Mouse (Mus musculus): ENCODE measurements around the gene Tmem88b. TPM values are rescaled to one million over a fixed set of nuclear protein-coding genes. Genes with fewer than 3 reads are reported as not detected.
"Not testable (repeated sequence)": the region's sequence is repeated elsewhere in the genome, so short reads cannot be mapped to it uniquely, and the experiment has no call there.

Gene Tmem88b
- total RNA-seq, 2 experiments from 2014 or later, result 0.64 to 1.3 TPM

DNA sequence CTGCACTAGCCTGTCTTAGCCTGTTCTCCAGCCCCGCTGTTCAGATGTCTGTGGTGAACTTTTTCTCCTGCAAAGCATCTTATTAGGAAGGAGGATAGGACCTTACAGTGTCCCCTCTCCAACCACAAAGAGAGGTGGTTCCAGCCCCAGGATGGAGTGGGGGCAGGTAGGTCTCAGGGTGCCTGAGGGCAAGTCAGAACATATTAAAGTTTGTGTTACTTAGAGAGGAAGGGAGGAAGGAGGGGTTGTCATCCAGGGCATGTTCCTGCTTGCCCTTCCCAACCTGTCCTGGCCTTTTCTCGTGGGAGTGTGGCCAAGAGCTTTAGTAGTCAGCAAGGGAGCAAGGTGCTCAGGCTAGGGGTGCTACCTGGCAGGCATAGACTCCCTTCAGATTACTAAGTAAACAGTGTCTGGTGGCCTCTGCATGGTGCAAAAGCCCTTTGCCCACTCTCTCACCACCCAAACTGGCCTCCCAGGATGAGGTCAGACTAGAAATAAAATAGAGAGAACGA lies 5.0 kb upstream of the Tmem88b start:
- intact Hi-C loops (cut with DNase I), result no loop called here
- DNase-seq, result no peak

DNA sequence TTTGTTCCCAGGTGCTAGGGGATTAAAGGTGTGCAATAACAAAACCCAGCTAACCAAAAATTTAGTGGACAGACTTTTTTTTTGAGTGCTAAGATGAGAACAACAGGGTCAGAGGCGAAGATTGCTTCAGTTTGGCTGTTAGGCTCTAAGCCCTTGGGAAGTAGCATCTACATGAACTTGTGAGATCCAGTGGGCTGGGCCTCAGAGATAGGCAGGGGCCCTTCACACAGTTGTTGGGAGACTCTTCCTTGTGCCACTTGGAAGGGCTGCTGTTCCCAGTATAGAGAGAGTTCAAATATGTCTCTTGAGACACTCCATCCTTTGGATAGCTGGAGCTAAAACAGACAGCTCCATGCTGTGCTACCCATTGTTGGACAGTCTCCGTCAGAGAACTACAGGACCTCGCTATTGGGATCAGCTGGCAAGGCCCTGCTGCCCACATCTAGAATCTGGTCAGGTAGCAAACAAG lies 4.4 kb upstream of the Tmem88b start, which contains the start of gene Ankrd65:
Gene Ankrd65, plus strand, starts transcription at position 419 of the 469 bp plus-strand sequence.
- intact Hi-C loops (cut with DNase I), result no loop called here
- DNase-seq, result no peak

DNA sequence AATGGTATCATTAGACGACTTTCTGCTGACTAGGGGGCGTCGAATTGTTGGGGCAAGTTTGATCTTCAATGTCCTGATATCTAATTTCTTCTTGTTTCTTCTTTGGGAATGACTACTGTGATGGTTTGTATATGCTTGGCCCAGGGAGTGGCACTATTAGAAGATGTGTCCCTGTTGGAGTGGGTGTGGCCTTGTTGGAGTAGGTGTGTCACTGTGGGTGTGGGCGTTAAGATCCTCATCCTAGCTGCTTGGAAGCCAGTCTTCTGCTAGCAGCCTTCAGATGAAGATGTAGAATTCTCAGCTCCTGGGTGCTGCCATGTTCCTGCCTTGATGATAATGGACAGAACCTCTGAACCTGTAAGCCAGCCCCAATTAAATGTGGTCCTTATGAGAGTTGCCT lies 3.2 kb upstream of the Tmem88b start:
- DNase-seq; intact Hi-C loops (cut with DNase I): not testable (repeated sequence)

DNA sequence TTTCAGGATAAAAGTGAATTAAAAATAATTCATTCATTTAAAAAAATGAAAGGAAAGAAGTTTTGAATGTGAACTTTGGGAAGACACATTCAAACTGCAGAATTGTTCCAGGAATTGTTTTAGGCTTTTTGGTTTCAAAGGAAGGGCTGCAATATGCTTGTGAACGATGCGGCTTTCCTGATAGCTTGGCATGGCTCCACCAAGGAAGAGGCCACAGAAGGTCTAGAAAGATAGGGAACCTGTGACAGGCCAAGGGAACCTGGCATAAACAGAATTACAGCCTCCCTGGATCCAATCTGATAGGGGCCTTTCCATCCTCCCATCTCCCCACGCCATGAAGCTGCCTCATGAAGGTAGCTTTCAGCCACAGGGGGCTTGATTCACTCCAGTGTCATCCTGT lies 2.6 kb upstream of the Tmem88b start:
- intact Hi-C loops (cut with DNase I), result no loop called here
- no peak for DNase-seq

DNA sequence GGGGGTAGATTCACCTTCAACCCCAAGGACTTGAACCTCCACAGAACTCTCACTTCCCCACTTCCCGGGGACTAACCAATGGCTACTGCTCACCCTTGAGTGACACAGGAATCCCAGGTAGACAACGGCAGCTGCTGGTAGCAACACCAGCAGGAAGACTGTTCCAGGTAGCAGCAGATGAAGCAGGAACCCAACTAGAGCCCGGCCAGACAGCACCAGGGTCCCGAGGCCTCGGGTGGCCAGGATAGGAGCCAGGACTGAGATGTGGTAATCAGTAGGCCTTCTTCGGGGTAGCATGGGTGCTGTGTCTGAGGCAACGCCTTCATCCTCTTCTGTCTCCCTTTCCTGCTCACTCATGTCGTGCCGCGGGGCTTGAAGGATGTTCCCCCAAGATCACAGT lies 428 bp downstream of the Tmem88b start:
- DNase-seq, result no peak
- intact Hi-C loops (cut with DNase I), result loop anchor here (2.0 kb wide), 1 partner anchor 64 kb away; no protein-coding TSS in a partner anchor

DNA sequence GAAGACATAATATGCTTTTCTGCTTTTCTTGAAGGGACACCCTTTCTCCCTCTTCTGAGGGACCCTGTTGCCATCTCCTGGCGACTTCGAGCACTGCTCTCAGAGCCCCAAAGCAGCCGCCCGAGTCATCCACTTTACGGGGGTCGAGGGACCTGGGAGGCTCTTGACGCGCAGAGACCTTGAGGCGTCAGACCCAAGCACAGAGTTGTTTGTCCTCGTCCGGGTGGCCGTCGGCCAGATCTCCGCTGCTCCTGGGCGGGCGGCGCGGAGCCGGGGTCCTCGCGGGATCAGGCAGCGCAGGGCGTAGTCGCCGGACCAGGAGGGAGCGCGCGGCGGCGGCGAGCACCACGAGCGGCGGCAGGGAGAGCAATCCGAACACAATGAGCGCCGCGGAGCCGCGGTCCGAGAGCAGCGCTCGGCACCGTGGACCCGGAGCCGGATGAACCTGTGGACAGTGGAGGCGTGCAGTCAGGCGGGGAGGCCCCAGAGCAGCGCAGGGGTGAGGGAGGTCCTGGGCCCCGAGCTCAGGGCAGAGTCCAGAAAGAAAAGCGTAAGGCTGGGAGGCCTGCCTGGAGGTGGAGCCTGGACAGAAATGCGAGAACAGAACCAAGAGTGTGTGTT lies 1.5 kb downstream of the Tmem88b start:
- intact Hi-C loops (cut with DNase I), result loop anchor here (1.0 to 2.0 kb wide), 2 partner anchors 15 to 63 kb away; no protein-coding TSS in a partner anchor
- peak; percentile 79 to 88 for DNase-seq

DNA sequence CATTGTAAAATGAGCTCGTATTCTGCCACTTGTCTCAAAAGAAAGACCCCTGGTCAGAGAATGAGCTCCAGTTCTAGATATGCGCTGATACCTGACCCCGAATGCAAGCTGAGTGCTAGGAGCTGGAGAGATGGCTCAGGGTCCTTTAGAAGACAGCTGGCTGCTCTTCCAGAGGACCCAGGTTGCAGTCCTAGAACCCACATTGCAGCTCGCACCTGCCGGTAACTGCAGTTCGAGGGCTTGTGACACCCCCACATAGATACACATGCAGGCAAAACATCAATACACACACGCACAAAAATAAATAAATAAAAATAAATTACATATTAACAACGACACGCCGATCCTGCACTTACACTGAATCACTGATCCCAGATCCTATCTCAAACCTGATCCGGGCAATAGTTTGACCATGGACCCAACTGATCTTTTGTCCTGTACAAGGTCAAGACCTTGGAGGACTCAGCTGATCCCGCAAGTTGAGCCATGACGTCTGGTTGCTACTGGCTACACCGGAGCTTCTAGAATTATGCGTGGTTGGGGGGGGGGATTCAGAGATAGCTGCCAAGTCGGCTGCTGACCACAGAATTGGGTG lies 2.1 kb downstream of the Tmem88b start:
- intact Hi-C loops (cut with DNase I), result loop anchor here (1.0 to 2.0 kb wide), 2 partner anchors 14 to 63 kb away; no protein-coding TSS in a partner anchor
- no peak for DNase-seq

DNA sequence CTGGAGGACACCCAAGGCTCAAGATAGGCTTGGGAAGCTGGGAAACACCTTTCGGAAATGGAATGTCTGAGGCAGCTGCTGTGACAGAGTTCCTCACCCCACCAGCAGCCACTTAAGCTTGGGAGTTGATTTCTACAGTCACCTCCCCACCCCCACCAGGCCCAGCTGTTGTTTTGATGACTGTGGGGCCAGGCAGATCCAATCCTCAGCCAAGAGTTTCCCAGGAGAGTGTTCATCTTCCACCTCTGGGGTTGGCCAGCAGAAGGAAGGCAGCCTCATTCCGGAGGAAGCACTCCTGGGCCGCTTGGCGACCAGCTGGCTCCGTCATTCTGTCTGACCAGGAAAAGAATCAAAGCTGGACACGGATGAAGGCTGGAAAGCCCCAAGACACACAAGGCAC lies 4.8 kb downstream of the Tmem88b start:
- intact Hi-C loops (cut with DNase I), result no loop called here

DNA sequence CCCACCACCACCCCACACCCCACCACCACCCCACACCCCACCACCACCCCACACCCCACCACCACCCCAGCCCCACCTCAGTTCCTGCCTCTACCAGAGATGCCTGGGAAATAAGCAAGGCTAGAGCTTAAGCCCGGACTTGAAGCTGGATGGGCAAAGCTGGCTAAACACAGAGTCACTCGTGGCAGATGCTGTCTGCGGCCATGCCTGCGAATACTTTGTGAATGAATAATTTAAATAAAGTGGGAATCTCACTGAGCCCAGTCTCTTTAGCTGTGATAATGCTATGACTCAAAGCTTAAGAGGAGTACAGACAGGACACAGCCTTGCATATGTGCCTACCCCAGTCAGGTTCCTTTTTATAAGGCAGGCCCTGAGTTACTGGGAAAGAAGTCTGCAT lies 6.2 kb downstream of the Tmem88b start:
- no peak for DNase-seq
- intact Hi-C loops (cut with DNase I), result no loop called here

More for the DNA sequence above, 4.8 kb downstream of the Tmem88b start:
- DNase-seq, result peak; percentile 76 to 78

DNA sequence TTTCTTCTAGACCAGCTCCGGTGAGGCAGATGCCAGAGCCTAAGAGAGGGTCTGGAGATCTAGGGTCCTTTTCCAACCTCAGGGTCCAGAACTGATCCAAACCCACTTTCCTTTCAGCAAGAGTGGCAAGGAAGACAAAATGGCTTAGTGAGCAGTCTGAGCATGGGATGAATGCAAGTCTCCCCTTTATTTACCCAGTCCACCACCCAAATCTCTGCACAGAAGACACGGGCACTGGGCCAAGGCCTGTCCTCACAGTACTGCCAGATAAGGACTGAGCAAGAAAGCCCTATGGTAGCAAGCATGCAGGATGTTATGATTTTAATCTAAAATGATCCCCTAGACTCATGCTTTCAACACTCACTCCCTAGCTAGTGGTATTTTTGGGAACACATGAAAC lies 7.9 kb downstream of the Tmem88b start:
- DNase-seq, result no peak
- intact Hi-C loops (cut with DNase I), result no loop called here

DNA sequence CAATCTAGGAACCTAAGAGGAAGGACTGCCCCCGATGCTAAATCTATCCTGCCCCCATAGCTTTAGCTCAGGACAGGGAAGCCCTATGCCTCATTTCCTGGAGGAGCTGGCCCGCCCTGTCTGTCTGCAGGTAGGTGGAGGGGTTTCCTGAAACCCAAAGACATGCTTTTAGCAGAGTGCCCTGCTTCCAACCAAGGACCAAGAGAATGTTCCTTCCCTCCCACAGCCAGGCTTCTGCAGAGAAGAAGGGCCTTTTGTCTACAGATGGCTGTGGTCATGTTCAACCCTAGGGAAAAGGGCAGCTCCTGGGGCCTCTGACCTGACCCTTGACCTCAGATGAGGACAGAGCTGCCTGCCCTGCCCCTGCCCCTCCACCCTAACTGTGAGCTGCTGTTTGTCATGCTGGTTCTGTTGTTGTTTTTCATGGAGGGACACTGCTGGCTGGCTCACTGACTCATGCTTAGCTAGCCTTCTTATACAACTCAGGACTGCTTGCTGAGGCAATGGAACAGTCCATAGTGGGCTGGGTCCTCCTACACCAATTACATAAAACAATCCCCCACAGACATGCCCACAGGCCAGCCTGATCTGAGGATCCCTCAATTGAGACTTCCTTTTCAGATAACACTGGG lies 8.9 kb downstream of the Tmem88b start:
- DNase-seq, result no peak

DNA sequence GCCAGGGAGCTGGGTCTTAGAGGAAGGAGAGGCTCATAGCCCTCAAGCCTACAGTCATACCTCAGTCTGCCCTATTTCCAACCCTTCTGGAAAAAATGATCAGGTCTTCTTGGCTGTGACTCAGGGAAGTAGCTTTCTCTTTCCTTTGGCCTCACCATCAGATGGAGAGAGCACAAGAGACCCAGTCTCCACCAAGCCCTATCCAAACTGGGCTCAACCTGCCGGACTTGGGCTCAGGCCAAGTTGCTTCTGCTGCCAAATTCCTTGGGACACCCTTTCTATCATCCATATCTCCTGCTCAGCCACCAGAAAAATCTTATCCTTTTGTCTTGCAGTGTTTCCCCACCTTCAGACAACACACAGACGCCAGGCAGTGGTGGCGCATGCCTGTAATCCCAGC lies 9.8 kb downstream of the Tmem88b start:
- intact Hi-C loops (cut with DNase I), result no loop called here
- peak; percentile 52 to 63 for DNase-seq

More for the DNA sequence above, 8.9 kb downstream of the Tmem88b start:
- intact Hi-C loops (cut with DNase I), result no loop called here

DNA sequence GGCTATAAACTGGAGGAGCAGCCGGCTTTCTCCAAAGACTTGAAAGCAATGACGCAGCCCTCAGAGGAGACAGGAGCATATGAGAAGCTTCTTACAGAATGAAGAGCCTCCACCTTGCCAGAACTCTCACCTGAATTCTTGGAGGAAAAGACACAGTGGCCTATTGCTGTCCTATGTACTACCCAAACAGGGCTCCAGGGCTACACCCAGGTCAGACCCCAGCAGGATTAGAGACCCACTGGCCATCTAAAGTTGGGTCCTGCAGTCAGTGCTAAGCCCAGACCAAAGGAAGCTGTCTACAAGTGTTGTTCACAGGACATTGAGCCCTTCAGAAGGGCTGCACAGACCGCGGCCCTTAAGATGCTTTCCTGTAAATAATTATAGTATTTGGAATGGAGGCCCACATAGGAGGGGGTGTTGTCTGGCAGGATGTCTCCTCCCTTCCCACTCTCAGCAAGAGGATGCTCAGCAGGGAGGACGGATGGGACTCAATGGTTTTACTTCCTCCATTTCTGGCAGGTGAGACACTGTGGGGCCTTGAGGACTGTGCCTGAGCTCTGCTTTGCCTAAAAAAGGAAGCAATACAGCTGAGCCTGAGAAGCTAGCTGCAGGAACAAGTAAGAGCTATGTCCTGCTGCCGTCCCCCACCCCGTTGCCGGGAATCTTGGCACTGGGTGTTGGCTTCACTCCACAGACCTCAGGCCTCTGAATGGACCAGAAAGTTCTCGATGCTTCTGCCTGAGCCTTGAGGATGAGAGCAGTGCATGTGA lies 10.5 kb downstream of the Tmem88b start:
- intact Hi-C loops (cut with DNase I), result no loop called here
- DNase-seq, result peak; percentile 82 to 83

DNA sequence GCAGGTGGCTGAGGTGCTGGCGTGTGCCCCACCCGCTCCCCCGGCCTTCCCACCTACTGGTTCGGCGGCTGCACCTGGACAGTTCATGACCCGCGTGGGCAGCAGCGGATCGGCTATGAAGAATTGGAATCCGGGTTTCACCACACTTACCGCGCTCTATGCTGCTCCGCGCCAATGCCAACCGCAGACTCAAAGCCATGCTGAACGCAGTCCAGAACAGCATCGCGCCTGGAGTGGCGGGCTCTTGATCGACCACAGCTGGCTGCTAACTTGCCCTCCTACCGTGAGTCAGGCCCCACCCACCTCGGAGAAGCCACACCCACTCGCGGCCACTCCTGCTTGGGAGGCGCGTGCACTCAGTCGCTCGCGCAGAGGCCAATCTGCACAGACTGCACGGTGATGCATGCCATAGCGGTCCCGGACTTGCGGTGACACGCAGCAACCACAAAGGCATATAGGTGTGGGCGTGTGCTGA lies 11.4 kb downstream of the Tmem88b start, which contains the start of gene Vwa1:
Gene Vwa1, minus strand, starts transcription at position 419 of the 475 bp plus-strand sequence.
- DNase-seq, result peak; percentile 89 to 91
- intact Hi-C loops (cut with DNase I), result no loop called here

DNA sequence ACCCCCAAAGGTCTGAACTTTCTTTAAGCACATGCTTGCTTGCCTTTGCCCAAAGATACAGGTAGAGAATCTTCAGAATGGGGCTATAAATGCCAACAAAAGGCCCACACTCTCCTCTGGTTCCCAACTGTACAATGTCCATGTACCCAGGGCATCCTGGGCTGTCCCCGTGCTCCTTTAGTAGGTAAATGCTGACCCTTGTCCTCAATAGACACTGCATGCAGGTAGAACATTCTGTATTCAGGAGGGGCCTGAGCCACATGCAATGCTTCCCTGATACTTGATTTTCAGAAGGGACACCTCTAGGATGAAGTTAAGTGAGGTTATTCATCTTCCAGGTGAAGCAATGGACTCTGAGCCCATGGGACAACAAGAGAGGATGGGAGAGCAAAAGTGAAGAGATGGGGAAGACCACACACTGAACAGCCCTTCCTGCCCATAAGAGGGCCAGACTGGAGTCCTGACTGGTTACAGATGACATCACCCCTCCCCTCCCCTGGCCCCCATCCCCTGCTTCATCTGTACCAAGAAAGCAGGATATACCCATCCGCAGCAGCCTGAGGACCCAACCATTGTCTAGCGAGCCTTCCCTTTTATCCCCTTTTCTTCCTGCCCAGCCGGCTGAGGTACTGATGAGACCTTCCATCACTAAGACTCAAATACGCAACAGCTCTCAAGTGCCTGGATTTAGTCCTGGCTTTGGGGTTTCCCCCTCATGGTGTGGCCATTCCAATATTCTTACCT lies 12.2 kb downstream of the Tmem88b start:
- intact Hi-C loops (cut with DNase I), result no loop called here
- DNase-seq, result no peak

DNA sequence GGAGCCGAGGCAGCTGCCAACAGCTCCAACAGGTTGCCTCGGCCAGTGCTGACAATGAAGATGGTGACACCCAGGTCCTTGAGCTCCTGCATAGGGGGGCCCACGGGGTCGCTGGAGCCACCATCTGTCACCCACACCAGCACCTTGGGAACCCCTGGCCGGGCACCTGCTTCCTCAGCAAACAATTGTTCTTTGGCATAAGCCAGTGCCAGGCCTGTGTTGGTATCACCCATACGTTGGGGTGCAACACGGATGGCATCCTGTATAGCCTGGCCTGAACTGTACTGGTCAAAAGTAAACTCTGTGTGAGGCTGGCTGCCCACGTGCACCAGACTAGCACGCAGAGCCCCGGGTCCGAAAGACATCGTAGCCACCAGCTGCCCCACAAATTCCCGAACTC lies 12.9 kb downstream of the Tmem88b start:
- intact Hi-C loops (cut with DNase I), result no loop called here
- DNase-seq, result no peak

DNA sequence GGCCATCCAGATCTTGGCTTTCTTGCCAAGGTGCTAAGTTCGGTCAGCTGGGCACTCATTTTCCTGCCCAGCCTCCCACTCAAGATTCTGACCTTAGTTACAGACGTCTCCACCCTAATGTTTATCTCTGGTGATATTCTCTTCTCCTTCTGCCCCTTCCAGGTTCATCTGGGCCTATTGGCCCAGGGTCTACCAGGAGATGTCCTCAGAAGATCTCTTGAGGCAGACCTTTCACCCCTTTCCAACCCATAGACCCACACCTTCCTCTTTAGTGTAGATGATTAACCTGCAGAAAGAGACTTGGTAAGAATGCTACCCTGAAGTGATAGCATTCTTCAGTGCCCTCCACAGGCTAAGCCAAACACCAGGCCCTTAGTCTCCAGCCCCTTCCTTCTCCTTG lies 14.0 kb downstream of the Tmem88b start:
- intact Hi-C loops (cut with DNase I), result loop anchor here (2.0 kb wide), 1 partner anchor 51 kb away; no protein-coding TSS in a partner anchor
- no peak for DNase-seq

DNA sequence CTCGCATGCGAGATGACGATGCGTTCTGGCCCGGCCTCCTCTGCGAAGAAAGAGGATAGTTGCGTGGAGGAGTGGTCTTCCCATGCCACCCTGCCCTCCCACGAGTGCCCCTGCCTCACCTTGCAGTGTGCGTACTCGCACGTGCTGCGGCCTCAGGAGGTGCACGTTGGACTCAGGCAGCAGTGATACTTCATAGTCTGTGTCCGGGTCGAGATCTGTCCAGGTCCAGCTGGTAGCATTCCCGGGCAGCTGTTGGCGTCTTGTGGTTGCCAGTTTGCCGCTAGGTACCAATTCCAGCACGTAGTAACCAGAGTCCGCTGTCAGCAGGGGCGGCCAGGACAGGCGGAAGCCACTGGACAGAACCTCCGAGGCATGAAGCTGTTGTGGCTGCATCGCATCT lies 15.0 kb downstream of the Tmem88b start:
- intact Hi-C loops (cut with DNase I), result loop anchor here (2.0 kb wide), 1 partner anchor 50 kb away; no protein-coding TSS in a partner anchor

DNA sequence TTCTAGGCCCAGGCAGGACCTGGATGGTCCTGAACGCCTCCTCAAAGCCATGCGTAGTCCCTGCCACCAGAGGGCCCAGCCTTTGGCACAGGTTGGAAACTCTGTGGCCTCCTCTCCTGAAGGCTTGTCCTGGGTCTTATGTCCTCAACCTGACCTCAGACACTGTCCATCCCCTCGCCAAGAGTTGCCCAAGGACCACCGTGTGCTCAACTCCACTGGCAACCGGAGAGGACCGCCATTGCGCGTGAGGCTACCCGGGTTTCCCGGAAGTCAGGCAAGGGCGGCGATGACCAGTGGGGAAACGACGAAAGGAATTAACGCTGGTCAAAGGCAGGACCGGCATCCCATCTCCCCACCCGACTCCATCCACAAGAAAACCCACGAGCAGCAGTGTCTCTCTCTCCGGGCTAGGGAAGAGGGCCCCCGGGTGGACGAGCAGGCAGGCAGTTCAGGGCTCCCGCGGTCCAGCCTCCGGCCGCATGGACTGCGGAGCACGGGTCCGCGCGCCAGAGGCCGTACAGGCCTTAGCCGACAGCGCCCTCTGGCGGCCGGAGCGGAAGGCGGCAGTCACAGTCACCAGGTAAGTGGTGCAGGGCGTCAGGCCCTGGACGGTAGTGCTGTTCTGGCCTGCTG lies 15.7 kb downstream of the Tmem88b start:
- DNase-seq, result peak; percentile 93 to 96
- intact Hi-C loops (cut with DNase I), result loop anchor here (1.0 to 2.0 kb wide), 2 partner anchors 14 to 49 kb away; no protein-coding TSS in a partner anchor

More for the DNA sequence above, 15.0 kb downstream of the Tmem88b start:
- DNase-seq, result no peak
